Mouse (Mus musculus): ENCODE data around the gene Dot1l.

Gene Dot1l

DNA sequence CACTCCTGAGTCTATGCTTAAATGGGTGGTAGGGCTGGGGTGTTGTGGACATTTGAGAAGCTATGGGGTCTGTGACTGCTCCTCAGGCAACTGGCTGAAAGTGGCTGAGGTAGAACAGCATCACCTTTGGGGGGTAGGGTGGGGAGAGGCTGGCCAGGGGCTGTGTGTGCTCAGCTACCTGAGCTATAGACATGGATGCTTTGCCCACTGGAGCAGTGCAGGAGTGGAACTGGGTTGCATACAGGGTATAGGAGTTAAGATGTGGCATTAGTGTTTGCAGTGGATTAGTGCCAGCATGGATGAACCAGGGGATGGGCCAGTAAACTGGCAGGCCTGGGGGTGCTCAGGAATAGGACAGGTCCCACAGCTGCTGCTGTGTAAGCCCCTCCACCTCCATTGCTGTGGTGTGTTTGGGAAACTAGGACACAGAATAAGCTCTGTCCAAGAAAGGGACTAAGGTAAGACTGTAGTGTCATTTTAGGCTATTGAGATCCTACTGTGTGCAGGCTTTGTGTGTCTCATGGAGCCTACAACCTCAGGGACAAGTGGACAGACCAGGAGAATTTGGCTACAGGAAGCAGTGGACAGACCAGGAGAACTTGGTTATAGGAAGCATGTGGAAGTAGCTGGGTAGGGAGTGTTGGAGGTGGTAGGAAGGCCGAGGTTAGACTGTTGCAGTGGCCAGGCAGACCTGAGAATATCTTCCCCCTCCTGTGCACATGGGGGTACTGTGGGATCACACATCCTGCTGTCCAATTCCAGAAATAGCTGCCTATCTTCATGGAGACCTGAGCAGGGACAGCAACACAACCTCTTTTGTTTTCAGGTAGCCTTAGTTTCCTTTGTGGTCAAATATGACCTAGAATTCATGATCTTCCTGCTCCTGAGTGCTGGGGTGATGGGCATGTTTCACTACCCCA, 74.6 kb downstream of the Dot1l start:
- no peak for DNase-seq (ENCODE audit: low spot score in 2 of 2)

GRCm38 (mm10) chr10:80831136-80831535, 76.1 kb downstream of the Dot1l start:
- DNase-seq (ENCODE audit: low spot score in 2 of 2), result no peak

- DNase-seq (ENCODE audit: low spot score in 2 of 2), result no peak
Measured at GRCm38 (mm10) chr10:80832818-80833217, 77.8 kb downstream of the Dot1l start.

GRCm38 (mm10) chr10:80835617-80836016, 80.6 kb downstream of the Dot1l start:
- no peak for DNase-seq (ENCODE audit: low spot score in 2 of 2)

GRCm38 (mm10) chr10:80836949-80837379, 82.0 kb downstream of the Dot1l start:
- DNase-seq (ENCODE audit: low spot score in 2 of 2), result no peak

DNA sequence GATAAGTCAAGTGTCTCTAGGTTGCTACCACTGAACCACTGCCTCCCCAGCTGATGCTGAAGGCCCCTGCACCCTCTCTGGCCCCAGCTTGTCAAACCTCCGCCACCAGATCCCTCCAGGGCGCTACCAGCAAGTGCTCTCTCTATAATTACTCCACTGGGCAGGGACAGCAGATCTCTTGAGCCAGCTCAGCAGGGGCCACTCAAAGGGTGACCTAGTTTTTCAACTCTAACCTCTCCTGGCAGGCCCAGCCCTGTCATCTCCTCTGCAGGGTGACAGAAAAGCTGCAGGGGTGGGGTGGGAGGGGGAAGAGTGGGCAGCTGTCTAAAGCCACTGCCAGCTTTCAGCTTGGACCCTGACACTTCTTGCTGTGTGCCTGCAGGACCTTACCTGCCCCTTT, 82.8 kb downstream of the Dot1l start:
- DNase-seq (ENCODE audit: low spot score in 2 of 2), result no peak

DNA sequence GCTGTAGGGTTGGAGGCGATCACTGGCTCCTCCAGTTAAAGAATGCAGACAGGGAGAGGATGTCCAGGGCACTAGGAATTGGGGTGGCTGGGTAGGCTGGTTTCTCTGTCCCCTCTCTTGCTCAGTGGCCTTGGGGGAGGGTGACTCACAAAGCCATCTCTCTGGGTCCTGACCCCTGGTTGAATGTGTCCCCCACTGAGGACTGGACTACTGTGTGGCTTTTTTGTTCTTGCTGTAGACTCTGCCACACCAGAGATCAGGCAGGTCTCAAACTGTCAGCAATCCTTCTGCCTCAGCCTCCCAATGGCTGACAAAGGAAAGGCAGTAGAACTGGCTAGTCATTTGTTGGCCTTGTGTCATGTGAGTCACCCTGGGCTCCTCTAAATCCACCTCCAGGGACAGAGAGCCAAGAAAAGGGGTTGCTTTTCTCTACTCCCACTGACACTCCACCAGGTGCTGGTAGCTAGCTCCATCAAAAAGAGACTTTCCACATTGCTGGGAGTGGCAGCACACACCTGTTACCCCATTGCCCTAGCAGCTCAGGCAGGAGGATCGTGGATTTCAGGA, 83.4 kb downstream of the Dot1l start:
- DNase-seq (ENCODE audit: low spot score in 2 of 2), result no peak

DNA sequence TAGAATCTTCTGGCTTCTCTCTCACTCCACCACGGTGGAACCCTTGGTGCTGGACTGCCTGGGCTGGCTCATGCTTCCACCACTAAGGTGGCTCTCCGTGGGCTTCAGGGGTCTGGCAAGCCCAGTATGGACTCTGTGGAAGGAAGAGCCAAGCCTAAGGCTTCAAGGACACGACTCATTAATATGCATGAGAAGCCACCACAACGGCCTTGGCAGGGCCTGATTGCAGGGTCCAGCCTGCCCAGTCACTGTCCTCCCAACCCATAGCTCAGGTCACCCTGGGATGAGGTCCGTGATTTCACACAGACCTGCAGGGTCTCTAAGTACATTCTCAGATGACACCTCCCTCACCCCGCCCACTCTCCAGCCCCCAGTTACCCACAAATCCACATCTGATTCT, 84.8 kb downstream of the Dot1l start:
- no peak for DNase-seq (ENCODE audit: low spot score in 2 of 2)

DNA sequence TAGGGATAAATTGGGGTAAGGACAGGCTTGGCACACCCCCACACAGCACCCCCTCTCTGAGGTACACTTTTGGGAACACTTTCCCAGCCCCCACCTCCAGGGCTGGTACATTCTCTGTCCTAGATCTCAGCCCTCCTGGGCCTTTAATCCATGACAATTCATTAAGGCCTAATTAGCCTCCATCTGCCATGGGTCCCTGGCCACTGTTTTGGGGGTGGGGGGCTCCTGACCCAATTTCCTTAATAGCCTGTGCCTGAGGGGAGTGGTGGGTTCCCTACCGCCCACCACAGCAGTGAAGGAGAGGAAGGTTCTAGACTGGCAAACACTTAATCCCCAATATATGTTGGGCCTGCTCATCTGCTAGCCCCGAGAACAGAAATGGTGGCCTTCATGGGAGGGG, 86.7 kb downstream of the Dot1l start:
- DNase-seq (ENCODE audit: low spot score in 2 of 2), result no peak

DNA sequence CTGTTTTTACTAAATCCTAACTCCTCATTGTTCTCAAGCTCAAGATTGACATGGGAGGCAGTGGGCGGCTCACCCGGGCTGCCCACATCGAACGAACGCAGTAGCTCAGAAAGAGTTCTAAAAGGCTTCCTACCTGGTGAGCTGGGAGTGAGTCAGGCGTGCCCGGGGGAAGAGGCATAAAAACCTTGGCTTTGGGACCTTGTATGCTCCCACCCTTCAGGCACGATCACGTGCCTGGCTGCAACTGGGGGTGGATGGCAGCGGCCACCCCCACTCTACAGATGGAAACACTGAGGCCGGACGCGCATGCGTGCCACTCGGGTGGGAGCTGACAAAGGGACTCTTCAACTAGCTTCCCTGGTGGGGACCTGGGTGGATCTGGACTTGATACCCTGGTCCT, 87.3 kb downstream of the Dot1l start:
- DNase-seq (ENCODE audit: low spot score in 2 of 2), result no peak

- DNase-seq (ENCODE audit: low spot score in 2 of 2), result no peak
Measured at GRCm38 (mm10) chr10:80843087-80843930, 88.3 kb downstream of the Dot1l start.

GRCm38 (mm10) chr10:80843931-80844547, 89.0 kb downstream of the Dot1l start, which contains the start of gene Lingo3:
Lingo3 (minus strand) TSS chr10:80844039.
- DNase-seq (ENCODE audit: low spot score in 2 of 2), result no peak
